Mouse (Mus musculus) olfactory bulb, adult 2 months (tissue): ENCODE measurements around the gene Sec24d. TPM values are rescaled to one million over a fixed set of nuclear protein-coding genes. Genes with fewer than 3 reads are reported as not detected.
"Not testable (repeated sequence)": the region's sequence is repeated elsewhere in the genome, so short reads cannot be mapped to it uniquely, and the experiment has no call there.

Experiments
- H3K27ac ChIP-seq: fragments of 200-500 bp; 2 replicates; pipeline ENCODE4 v1.5.1; 2012; ENCODE audit warnings: low read depth, low read length; ENCODE audit not compliant: insufficient read depth
- H3K4me1 ChIP-seq: fragments of 200-500 bp; 2 replicates; pipeline ENCODE4 v1.6.1; 2012; ENCODE audit warnings: low read length; ENCODE audit not compliant: control insufficient read depth, insufficient read depth
- H3K4me3 ChIP-seq: fragments of 200-500 bp; 2 replicates; pipeline ENCODE4 v1.5.1; 2012; ENCODE audit warnings: mild to moderate bottlenecking, low read depth, low read length, moderate library complexity; ENCODE audit not compliant: insufficient read depth
- CTCF ChIP-seq: fragments of 200-500 bp; IDR thresholded peaks from 2 replicates; pipeline ENCODE4 v1.5.1; 2012; ENCODE audit warnings: low read depth, mild to moderate bottlenecking, low read length, moderate library complexity; ENCODE audit not compliant: insufficient read depth
- POLR2A ChIP-seq: fragments of 200-500 bp; IDR thresholded peaks from 2 replicates; pipeline ENCODE4 v1.6.1; 2012; ENCODE audit warnings: mild to moderate bottlenecking, low read depth, low read length, moderate library complexity; ENCODE audit not compliant: insufficient read depth
- WGBS: fragments of 180-500 bp; shearing (Covaris S2); methylation state at CpG from one replicate; pipeline ENCODE4 v1.1.7; 2018; 5-methylcytosine and 5-hydroxymethylcytosine counted together
- polyA plus RNA-seq: library from polyadenylated mRNA; stranded (reverse); fragments of >200 nt; gene quantifications from 2 replicates; pipeline ENCODE4 v1.2.4, GENCODE M21; 2012; ENCODE audit warnings: low replicate concordance; ENCODE audit not compliant: missing spikeins, insufficient read depth, insufficient read length

Sec24d gene
- polyA plus RNA-seq, 1 experiment = not detected

DNA sequence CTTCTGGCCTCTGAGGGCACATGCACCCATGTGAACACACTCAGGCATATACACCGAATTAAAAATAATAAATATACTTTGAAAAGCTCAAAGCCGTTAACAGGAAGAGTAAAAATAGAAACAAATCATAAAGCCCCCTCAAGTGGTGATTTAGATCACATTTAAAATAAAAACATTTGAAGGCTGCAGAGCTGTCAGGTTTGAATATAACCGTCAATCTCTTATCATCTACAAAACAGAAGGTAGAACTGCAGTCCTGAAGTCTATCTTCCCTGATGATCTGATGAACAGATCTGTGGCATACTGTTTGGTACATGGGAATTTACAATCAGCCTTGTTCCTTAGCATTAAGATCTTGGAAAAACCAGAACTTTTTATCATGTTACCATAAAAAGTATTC is 109.3 kb downstream of the Sec24d start:
- no peak overlapping the region for H3K4me3 ChIP-seq
- WGBS = 88% methylated on average over 3 of the region's 3 CpGs
- no peak for TF ChIP-seq POLR2A
- TF ChIP-seq CTCF = no peak
- no peaks in the 10 kb centered on the region for H3K4me1 ChIP-seq
- no peak overlapping the region for H3K27ac ChIP-seq

DNA sequence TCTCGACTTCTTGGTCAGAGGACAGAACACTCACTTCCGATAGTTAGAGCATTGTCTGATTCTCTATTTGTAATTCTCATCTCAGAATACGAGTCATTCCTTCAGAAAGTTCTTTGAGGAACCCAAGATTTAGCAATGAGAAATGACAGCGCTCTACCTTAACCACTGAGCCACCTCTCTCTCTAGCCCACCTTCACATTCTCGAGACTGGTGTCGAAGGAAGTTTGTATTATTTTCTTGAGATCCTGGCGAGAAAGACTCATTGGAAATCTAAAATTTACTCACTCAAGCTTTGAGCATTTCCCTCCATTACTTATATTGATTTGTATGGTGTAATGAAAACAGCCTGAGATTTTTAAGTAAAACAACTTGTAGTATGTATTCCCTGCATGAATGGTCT is 117.2 kb downstream of the Sec24d start:
- 80% methylated on average over 7 of the region's 7 CpGs for WGBS
- Histone ChIP-seq H3K4me3 (no peak overlapping the region), H3K27ac (no peak overlapping the region), H3K4me1 (no peaks in the 10 kb centered on the region)
- TF ChIP-seq POLR2A (no peak), CTCF (no peak)

DNA sequence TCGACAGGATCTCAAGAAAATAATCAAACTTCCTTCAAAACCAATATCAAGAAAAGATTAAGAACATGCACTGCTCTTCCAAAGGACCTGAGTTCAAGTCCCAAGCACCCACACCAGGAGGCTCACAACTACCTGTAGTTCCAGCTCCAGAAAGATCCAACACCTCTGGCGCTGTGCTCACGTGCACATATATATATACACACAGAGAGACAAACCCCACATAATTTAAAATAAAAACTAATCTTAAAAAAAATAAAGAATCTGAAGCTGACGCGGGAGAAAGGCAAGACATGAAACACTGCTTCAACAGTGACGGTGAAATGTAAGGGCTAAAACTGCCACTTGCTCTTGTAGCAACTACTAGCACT is 117.8 kb downstream of the Sec24d start:
- 10% methylated on average over 6 of the region's 6 CpGs for WGBS
- Histone ChIP-seq H3K27ac (no peak overlapping the region), H3K4me1 (no peaks in the 10 kb centered on the region), H3K4me3 (peak overlapping the region; percentile 98)
- no peak for TF ChIP-seq CTCF
- TF ChIP-seq POLR2A = no peak

DNA sequence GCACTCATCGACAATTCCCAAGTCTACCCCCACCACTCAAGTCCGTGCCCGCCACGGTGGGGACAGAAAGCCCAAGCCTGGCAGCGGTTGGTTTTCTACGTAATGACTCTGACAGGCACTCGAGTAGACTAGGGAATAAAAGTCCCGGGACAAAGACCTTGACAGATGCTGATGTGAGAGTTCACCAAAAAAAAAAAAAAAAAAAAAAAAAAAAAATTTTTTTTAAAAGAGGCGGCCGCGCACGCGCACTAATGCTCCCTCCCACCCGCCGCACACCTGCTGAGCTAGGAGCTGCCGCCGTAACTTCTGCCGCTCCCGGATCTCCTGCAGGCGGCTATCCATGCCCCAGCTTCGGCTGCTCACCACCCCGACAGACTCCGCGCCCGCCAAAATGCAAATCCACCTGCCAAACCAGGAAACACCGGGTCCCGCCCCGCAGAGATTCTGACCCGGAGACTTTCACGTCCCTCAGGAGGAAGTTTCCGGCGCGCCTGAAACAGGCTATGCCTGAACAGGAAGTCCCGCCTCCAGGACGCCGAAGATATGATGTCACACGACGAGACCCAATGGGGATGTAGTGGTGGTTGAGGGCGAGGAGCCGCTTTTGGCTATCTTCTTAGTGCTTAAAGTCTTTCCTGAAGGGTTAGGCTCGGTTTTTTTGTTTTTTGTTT is 118.4 kb downstream of the Sec24d start, which contains the start of gene Mettl14:
Gene Mettl14, minus strand, starts transcription at position 623 of the 671 bp plus-strand sequence.
- WGBS = under 1% methylated on average over 41 of the region's 41 CpGs
- Histone ChIP-seq H3K27ac (peak within 1 kb of the TSS; percentile 92), H3K4me3 (peak within 1 kb of the TSS; percentile 98), H3K4me1 (no peaks in the 10 kb centered on the region)
- TF ChIP-seq POLR2A = peak; percentile 34; the same call in 1 of the 2 replicates
- TF ChIP-seq CTCF = no peak

DNA sequence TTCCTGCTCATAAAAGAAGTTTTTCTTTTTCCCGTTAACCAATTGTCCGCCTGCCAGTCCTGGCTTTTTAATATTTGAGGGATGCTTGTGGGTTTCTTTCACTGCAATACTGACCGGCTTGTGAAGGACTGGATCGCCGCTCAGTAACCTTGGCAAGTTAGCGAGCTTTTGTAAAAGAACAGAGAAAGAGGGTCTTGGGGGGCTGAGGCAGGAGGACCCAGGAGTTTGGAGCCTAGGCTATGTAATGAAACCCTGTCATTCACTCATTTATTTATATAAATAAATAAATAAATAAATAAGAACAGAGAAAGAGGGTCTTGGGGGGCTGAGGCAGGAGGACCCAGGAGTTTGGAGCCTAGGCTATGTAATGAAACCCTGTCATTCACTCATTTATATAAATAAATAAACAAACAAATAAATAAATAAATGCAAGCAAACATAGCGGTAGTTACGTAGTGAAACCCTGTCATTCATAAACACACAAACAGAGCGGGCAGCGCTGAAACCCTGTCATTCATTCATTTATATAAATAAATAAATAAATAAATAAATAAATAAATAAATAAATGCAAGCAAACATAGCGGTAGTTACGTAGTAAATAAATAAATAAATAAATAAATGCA is 119.0 kb downstream of the Sec24d start:
- H3K4me3 ChIP-seq = peak overlapping the region; percentile 98
- H3K4me1 ChIP-seq, H3K27ac ChIP-seq: not testable (repeated sequence)
- WGBS = 18% methylated on average over 12 of the region's 12 CpGs

DNA sequence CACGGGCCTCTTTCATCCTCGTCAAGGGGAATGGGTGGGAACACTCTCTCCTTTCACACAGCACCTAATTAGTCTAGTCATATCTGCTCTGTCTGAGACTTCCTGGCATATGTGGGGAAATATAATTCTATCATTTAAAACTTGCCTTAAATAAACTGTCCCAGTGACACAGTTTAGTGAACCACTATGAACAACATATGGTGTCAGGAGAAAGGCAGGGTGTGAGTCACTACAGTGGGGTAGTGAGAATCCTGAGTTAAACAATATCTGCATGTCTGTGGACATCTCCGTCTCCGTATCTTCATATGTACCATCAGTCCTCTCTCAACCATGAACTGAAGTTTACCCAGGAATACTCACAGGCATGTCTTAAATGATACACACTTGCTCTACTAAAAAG is 123.9 kb downstream of the Sec24d start:
- TF ChIP-seq CTCF = no peak
- no peak for TF ChIP-seq POLR2A
- 74% methylated on average over 4 of the region's 4 CpGs for WGBS
- Histone ChIP-seq H3K4me3 (no peak overlapping the region), H3K27ac (no peak overlapping the region), H3K4me1 (no peaks in the 10 kb centered on the region)

DNA sequence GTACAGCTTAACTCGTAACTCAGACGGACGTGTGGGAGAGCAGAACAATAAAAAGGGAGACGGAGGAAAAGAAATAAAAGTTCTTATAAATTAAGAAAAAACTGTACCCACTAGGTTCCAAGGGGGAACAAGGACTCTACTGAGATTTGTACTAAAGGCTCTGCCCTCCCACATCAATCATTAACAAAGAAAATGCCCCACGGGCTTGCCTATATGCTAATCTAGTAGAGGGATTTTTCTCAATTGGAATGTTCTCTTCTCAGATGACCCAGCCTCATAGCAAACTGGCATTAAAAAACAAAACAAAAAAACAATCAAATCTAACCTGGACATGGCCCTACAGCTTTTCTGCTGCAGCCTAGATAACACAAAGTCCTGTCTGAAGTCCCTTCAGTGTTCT is 128.4 kb downstream of the Sec24d start:
- WGBS = 47% methylated on average over 5 of the region's 5 CpGs
- no peak for TF ChIP-seq POLR2A
- TF ChIP-seq CTCF = no peak
- H3K4me1 ChIP-seq = no peaks in the 10 kb centered on the region
- no peak overlapping the region for H3K27ac ChIP-seq
- no peak overlapping the region for H3K4me3 ChIP-seq

DNA sequence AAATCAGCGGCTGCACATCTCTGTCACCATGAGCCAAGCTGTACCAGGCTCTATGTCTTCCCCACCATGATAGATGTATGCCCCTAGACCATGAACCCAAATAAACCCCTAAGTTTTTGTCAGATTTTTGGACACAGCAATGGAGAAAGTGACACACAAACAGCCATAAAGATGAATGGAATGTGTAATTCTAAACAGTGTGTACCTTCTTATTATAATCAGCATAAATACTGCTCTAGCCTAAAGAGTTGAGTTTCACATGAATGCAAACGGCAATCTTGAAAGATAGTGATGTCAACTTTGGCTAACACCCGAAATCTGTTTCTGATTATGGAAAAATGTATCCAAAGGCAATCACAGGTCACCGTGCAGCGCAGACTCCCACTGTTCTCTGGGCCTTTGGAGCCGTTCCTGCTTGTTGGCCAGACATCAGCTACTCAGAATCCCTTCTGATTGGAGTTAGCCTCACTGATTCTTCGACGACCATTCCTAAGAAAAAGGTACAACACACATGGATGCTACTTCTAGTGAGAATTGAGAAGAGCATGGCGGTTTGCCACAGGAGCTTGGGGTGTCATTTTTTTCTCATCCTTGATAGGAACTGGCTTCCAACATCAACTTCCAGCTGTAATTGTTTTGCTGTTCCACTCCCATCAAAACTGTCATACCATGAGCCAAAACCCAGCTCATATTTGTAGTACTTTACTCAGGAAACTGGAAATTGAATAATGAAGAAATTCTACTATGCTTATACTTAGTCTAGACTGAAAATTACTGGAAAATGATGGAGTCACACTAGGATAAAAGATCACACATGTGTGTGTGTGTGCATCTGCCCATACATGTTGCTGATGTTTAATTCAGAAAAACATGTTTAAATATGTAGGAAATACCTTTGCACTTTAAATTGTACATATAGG is 130.6 kb downstream of the Sec24d start:
- H3K4me1 ChIP-seq = no peaks in the 10 kb centered on the region
- 84% methylated on average over 9 of the region's 9 CpGs for WGBS
- TF ChIP-seq POLR2A = no peak
- TF ChIP-seq CTCF = no peak

DNA sequence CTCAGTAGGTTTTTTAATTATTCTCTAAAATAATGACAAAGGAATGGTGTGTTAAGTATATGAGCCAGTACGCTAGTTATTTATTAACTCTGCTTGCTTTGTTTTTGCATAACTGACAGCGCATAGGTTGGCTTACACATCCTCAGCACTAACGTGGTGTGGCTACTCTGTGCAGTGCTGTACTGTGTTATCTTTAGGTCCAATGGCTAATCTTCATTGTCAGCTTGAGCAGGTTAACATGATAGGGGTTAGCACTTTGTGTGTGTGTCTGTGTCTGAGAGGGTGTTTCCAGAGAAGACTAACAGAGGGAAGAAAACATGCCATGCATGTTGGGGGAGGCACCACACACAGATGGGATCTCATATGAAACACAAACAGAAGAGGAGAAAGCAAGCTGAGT is 137.7 kb downstream of the Sec24d start:
- TF ChIP-seq POLR2A (no peak), CTCF (no peak)
- no peaks in the 10 kb centered on the region for H3K4me1 ChIP-seq
- WGBS = 85% methylated on average over 3 of the region's 3 CpGs

More for the DNA sequence above, 130.6 kb downstream of the Sec24d start:
- Histone ChIP-seq H3K4me3 (no peak overlapping the region), H3K27ac (no peak overlapping the region)

More for the DNA sequence above, 137.7 kb downstream of the Sec24d start:
- no peak overlapping the region for H3K4me3 ChIP-seq
- no peak overlapping the region for H3K27ac ChIP-seq
